Mouse (Mus musculus) neural tube, embryonic 11.5 days (tissue): Measurements from ENCODE around the gene Arl3. TPM values are rescaled to one million over a fixed set of nuclear protein-coding genes. Genes with fewer than 3 reads are reported as not detected.

ENCODE experiments used
- ATAC-seq: fragments of 200-750 bp; cut with Nextera tagmentation; 2 replicates; pipeline ENCODE4 v1.8.0; 2017; ENCODE audit warnings: moderate number of reproducible peaks, mild to moderate bottlenecking, moderate TSS enrichment, moderate library complexity; ENCODE audit not compliant: insufficient read depth, low FRiP score, low TSS enrichment
- DNase-seq: peaks from one replicate; pipeline ENCODE4 v3.0.0-alpha.2; 2015; ENCODE audit warnings: low spot score
- H3K27ac ChIP-seq: fragments of 300-500 bp; sonication (generic); 2 replicates; pipeline ENCODE4 v1.5.1; 2014; ENCODE audit warnings: low read depth, mild to moderate bottlenecking, low read length
- H3K27me3 ChIP-seq: fragments of 300-500 bp; sonication (generic); 2 replicates; pipeline ENCODE4 v1.6.1; 2014; ENCODE audit warnings: mild to moderate bottlenecking, low read length, mixed read lengths; ENCODE audit not compliant: control insufficient read depth, insufficient read depth
- H3K36me3 ChIP-seq: fragments of 300-500 bp; sonication (generic); 2 replicates; pipeline ENCODE4 v1.6.1; 2014; ENCODE audit warnings: mild to moderate bottlenecking, low read length, moderate library complexity, mixed read lengths; ENCODE audit not compliant: control insufficient read depth, insufficient read depth
- H3K4me1 ChIP-seq: fragments of 300-500 bp; sonication (generic); 2 replicates; pipeline ENCODE4 v1.6.1; 2014; ENCODE audit warnings: low read length, mixed read lengths; ENCODE audit not compliant: control insufficient read depth, insufficient read depth
- H3K4me2 ChIP-seq: fragments of 300-500 bp; sonication (generic); 2 replicates; pipeline ENCODE4 v1.6.1; 2014; ENCODE audit warnings: low read depth, mild to moderate bottlenecking, moderate library complexity
- H3K4me3 ChIP-seq: fragments of 300-500 bp; sonication (generic); 2 replicates; pipeline ENCODE4 v1.5.1; 2014; ENCODE audit warnings: low read depth, low read length
- H3K9ac ChIP-seq: fragments of 300-500 bp; sonication (generic); 2 replicates; pipeline ENCODE4 v1.6.1; 2014; ENCODE audit warnings: mild to moderate bottlenecking, low read length
- H3K9me3 ChIP-seq: fragments of 300-500 bp; sonication (generic); 2 replicates; pipeline ENCODE4 v1.6.1; 2016; ENCODE audit warnings: low read length; ENCODE audit not compliant: control insufficient read depth
- WGBS: fragments of 180-500 bp; shearing (Covaris S2); extraction: QIAGEN DNeasy Blood & Tissue Kit; methylation state at CpG from one replicate; pipeline ENCODE4 v1.1.7; 2014; 5-methylcytosine and 5-hydroxymethylcytosine counted together
- polyA plus RNA-seq: library from polyadenylated mRNA; unstranded; fragments of >200 nt; fragmentation: Nextera tagmentation; extraction: Ambion mirVana; gene quantifications from 2 replicates; pipeline ENCODE4 v1.2.1, GENCODE M21; 2014

Arl3 gene
- polyA plus RNA-seq, 1 experiment from 2014 or later: 123 TPM

DNA sequence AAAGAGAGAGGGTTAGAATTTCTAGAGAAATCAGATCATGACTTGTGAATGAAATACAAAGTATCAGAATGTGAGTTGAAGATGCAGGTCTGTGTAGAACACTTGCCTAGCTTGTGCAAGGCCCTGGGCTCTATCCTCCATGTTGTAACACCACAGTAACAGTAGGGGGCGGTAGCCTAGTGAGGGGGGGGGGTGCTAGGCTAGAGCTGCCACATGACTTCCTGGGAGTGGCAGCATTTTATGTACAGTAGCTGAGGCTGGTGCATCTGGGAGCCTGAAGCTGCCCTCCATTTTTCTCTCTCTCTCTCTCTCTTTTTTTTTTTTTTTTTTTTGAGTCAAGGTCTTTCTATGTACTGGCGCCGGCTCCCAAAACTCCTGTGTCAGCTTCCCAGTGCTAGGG is 62.2 kb downstream of the Arl3 start:
- Histone ChIP-seq H3K4me1 (peaks cover 30% of the 10 kb centered on the region), H3K27ac (no peak overlapping the region), H3K9ac (no peak overlapping the region), H3K4me2 (no peak overlapping the region), H3K36me3 (peaks cover 28% of the 10 kb centered on the region), H3K9me3 (no peaks in the 10 kb centered on the region), H3K4me3 (no peak overlapping the region), H3K27me3 (no peaks in the 10 kb centered on the region)
- DNase-seq (no peak), ATAC-seq (no peak)
- 71% methylated on average over 3 of the region's 3 CpGs for WGBS

DNA sequence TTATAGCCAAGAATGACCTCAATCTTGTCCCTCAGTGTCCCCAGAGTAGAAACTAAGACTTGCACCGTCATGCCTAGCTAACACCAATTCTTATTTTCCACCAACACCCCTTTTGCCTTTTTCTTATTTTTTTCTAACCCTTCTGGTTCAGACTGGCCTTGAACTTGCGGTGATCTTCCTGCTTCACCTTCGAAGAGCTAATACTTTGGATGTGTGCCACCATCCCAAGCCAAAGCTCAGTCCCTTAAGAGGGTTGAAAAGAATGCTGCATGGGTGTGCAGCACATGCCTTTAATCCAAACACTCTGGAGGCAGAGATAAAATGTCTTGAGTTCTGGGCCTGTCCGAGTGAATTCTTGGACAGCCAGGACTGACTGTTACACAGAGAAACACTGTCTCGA is 62.6 kb downstream of the Arl3 start:
- Histone ChIP-seq H3K36me3 (peaks cover 27% of the 10 kb centered on the region), H3K4me2 (no peak overlapping the region), H3K27ac (no peak overlapping the region), H3K9me3 (no peaks in the 10 kb centered on the region), H3K4me1 (peaks cover 34% of the 10 kb centered on the region), H3K9ac (no peak overlapping the region), H3K27me3 (no peaks in the 10 kb centered on the region), H3K4me3 (no peak overlapping the region)
- no peak for DNase-seq
- 91% methylated on average over 5 of the region's 5 CpGs for WGBS
- no peak for ATAC-seq

GRCm38 (mm10) chr19:46509736-46510135 is 63.3 kb downstream of the Arl3 start:
- Histone ChIP-seq H3K36me3 (peaks cover 24% of the 10 kb centered on the region), H3K4me2 (no peak overlapping the region)

GRCm38 (mm10) chr19:46509202-46509601 is 63.8 kb downstream of the Arl3 start:
- Histone ChIP-seq H3K9me3 (no peaks in the 10 kb centered on the region), H3K36me3 (peaks cover 19% of the 10 kb centered on the region), H3K4me3 (no peak overlapping the region), H3K9ac (peak overlapping the region; percentile 27; the same call in 1 of the 2 replicates), H3K4me1 (peaks cover 46% of the 10 kb centered on the region), H3K27me3 (no peaks in the 10 kb centered on the region), H3K27ac (no peak overlapping the region), H3K4me2 (no peak overlapping the region)
- WGBS: 71% methylated on average over 3 of the region's 3 CpGs
- DNase-seq (no peak), ATAC-seq (no peak)

More at GRCm38 (mm10) chr19:46509736-46510135, 63.3 kb downstream of the Arl3 start:
- Histone ChIP-seq H3K4me1 (peaks cover 41% of the 10 kb centered on the region), H3K9ac (no peak overlapping the region), H3K27me3 (no peaks in the 10 kb centered on the region), H3K27ac (no peak overlapping the region), H3K4me3 (no peak overlapping the region), H3K9me3 (no peaks in the 10 kb centered on the region)
- WGBS: 85% methylated on average over 4 of the region's 4 CpGs
- ATAC-seq: no peak
- DNase-seq: no peak

GRCm38 (mm10) chr19:46508738-46509137 is 64.3 kb downstream of the Arl3 start:
- Histone ChIP-seq H3K4me1 (peaks cover 50% of the 10 kb centered on the region), H3K27me3 (no peaks in the 10 kb centered on the region), H3K4me3 (no peak overlapping the region), H3K27ac (peak overlapping the region; percentile 36; the same call in 1 of the 2 replicates), H3K9ac (peak overlapping the region; percentile 27; the same call in 1 of the 2 replicates), H3K36me3 (peaks cover 16% of the 10 kb centered on the region), H3K9me3 (no peaks in the 10 kb centered on the region), H3K4me2 (no peak overlapping the region)
- no peak for DNase-seq
- WGBS: 32% methylated on average over 3 of the region's 3 CpGs
- ATAC-seq: no peak

DNA sequence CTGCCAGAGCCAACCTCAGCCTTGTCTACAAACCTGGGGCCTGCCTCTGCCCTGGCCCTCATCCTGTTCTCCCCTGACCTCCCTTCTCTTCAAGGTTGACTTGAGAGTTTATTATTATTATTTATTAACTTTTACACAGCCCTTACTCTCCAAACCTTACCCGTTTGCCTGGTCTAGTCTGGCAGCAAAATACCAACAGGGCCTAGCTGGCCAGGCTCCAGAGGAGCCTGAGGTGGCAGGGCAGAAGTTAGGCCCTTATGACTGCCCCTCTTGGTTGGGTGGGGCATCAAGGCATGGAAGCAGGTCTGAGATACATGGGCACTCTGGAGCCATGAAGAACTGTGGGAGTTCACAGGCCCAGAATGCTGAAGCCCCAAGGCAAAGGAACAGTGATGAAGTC is 65.2 kb downstream of the Arl3 start:
- H3K4me2 ChIP-seq: no peak overlapping the region; the same call in 1 of the 2 replicates
- peaks cover 50% of the 10 kb centered on the region for H3K4me1 ChIP-seq
- 72% methylated on average over 1 of the region's 1 CpGs for WGBS
- peak overlapping the region; percentile 55; the same call in 1 of the 2 replicates for H3K9ac ChIP-seq
- no peaks in the 10 kb centered on the region for H3K27me3 ChIP-seq
- ATAC-seq (no peak), DNase-seq (no peak)
- peaks cover 10% of the 10 kb centered on the region; the same call in 1 of the 2 replicates for H3K36me3 ChIP-seq
- H3K9me3 ChIP-seq: no peaks in the 10 kb centered on the region
- no peak overlapping the region for H3K4me3 ChIP-seq
- no peak overlapping the region for H3K27ac ChIP-seq

DNA sequence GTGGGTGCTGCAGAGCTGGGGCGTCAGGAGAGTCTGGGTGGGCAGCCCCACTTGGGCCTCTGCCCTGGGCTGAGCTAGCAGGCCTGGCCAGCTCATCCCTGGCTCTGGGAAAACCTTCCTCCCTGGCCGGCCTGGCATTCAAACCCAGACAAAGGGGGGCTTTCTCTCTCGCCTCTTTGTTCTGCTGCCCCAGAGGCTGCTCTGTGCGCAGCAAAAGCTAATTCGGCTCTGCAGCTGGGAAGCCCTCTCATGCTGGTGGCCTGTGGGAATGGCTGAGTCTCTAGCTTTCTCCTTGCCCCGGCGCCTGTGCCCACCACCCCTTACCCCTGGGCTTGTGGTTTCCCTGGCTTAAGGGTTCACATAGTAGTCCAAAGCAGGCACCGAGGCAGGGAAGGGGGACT is 65.8 kb downstream of the Arl3 start:
- Histone ChIP-seq H3K4me3 (peak overlapping the region; percentile 16; the same call in 1 of the 2 replicates), H3K27me3 (no peaks in the 10 kb centered on the region), H3K9ac (peak overlapping the region; percentile 55), H3K36me3 (peaks cover 7% of the 10 kb centered on the region; the same call in 1 of the 2 replicates), H3K4me1 (peaks cover 50% of the 10 kb centered on the region), H3K4me2 (peak overlapping the region; percentile 99), H3K9me3 (no peaks in the 10 kb centered on the region), H3K27ac (peak overlapping the region; percentile 85)
- DNase-seq (peak; percentile 69), ATAC-seq (0 out of 2 replicates have a peak, but pooled peaks have one; percentile 32)
- 37% methylated on average over 8 of the region's 8 CpGs for WGBS

GRCm38 (mm10) chr19:46506372-46506717 is 66.7 kb downstream of the Arl3 start:
- ATAC-seq: no peak

GRCm38 (mm10) chr19:46505646-46506371 is 67.2 kb downstream of the Arl3 start:
- Histone ChIP-seq H3K9me3 (no peaks in the 10 kb centered on the region), H3K4me1 (peaks cover 50% of the 10 kb centered on the region), H3K36me3 (peaks cover 5% of the 10 kb centered on the region; the same call in 1 of the 2 replicates), H3K9ac (no peak overlapping the region), H3K4me2 (peak overlapping the region; percentile 99), H3K27ac (no peak overlapping the region), H3K4me3 (peak overlapping the region; percentile 99), H3K27me3 (no peaks in the 10 kb centered on the region)
- ATAC-seq (no peak), DNase-seq (no peak)
- 79% methylated on average over 8 of the region's 8 CpGs for WGBS

More at GRCm38 (mm10) chr19:46506372-46506717, 66.7 kb downstream of the Arl3 start:
- no peaks in the 10 kb centered on the region for H3K9me3 ChIP-seq
- peaks cover 50% of the 10 kb centered on the region for H3K4me1 ChIP-seq
- DNase-seq: no peak
- H3K4me3 ChIP-seq: peak overlapping the region; percentile 1; the same call in 1 of the 2 replicates
- H3K4me2 ChIP-seq: peak overlapping the region; percentile 99
- H3K9ac ChIP-seq: peak overlapping the region; percentile 55; the same call in 1 of the 2 replicates
- H3K36me3 ChIP-seq: peaks cover 5% of the 10 kb centered on the region; the same call in 1 of the 2 replicates
- peak overlapping the region; percentile 85; the same call in 1 of the 2 replicates for H3K27ac ChIP-seq
- 63% methylated on average over 3 of the region's 3 CpGs for WGBS
- H3K27me3 ChIP-seq: no peaks in the 10 kb centered on the region
